Mouse (Mus musculus) forebrain, embryonic 15.5 days (tissue): ENCODE results near the gene Speer4e. TPM values are rescaled to one million over a fixed set of nuclear protein-coding genes. Genes with fewer than 3 reads are reported as not detected.
"Not testable (repeated sequence)": the region's sequence is repeated elsewhere in the genome, so short reads cannot be mapped to it uniquely, and the experiment has no call there.

Source experiments
- ATAC-seq: fragments of 200-750 bp; cut with Nextera tagmentation; replicated peaks from 2 replicates; pipeline ENCODE4 v1.8.0; 2017; ENCODE audit warnings: mild to moderate bottlenecking, moderate TSS enrichment, moderate library complexity
- H3K27ac ChIP-seq: fragments of 300-500 bp; sonication (generic); replicated peaks from 2 replicates; pipeline ENCODE4 v1.5.1; 2015; ENCODE audit warnings: mild to moderate bottlenecking, inconsistent platforms
- H3K27me3 ChIP-seq: fragments of 300-500 bp; sonication (generic); 2 replicates; pipeline ENCODE4 v1.6.1; 2015; ENCODE audit warnings: inconsistent platforms
- H3K36me3 ChIP-seq: fragments of 300-500 bp; sonication (generic); 2 replicates; pipeline ENCODE4 v1.6.1; 2015; ENCODE audit warnings: mild to moderate bottlenecking, inconsistent platforms
- H3K4me1 ChIP-seq: fragments of 300-500 bp; sonication (generic); 2 replicates; pipeline ENCODE4 v1.6.1; 2015; ENCODE audit warnings: inconsistent platforms
- H3K4me2 ChIP-seq: fragments of 300-500 bp; sonication (generic); replicated peaks from 2 replicates; pipeline ENCODE4 v1.6.1; 2015; ENCODE audit warnings: mild to moderate bottlenecking, inconsistent platforms
- H3K4me3 ChIP-seq: fragments of 300-500 bp; sonication (generic); 2 replicates; pipeline ENCODE4 v1.5.1; 2015; ENCODE audit warnings: mild to moderate bottlenecking, inconsistent platforms
- H3K9ac ChIP-seq: fragments of 300-500 bp; sonication (generic); replicated peaks from 2 replicates; pipeline ENCODE4 v1.6.1; 2015; ENCODE audit warnings: mild to moderate bottlenecking, inconsistent platforms
- H3K9me3 ChIP-seq: fragments of 300-500 bp; sonication (generic); 2 replicates; pipeline ENCODE4 v1.6.1; 2016; ENCODE audit warnings: inconsistent platforms
- WGBS: fragments of 180-500 bp; shearing (Covaris S2); methylation state at CpG from one replicate; pipeline ENCODE4 v1.1.7; 2015; ENCODE audit warnings: mixed read lengths; 5-methylcytosine and 5-hydroxymethylcytosine counted together
- polyA plus RNA-seq: library from polyadenylated mRNA; unstranded; fragments of >200 nt; fragmentation: Nextera tagmentation; extraction: Ambion mirVana; gene quantifications from 2 replicates; pipeline ENCODE4 v1.2.1, GENCODE M21; 2015

Gene Speer4e
- polyA plus RNA-seq, 1 experiment from 2014 or later, result not detected

- 61% methylated on average over 4 of the region's 4 CpGs for WGBS
- H3K27ac ChIP-seq, H3K27me3 ChIP-seq, H3K4me1 ChIP-seq, H3K4me3 ChIP-seq, ATAC-seq, H3K36me3 ChIP-seq, H3K9ac ChIP-seq, H3K4me2 ChIP-seq: not testable (repeated sequence)
- H3K9me3 ChIP-seq, result peaks cover 10% of the 10 kb centered on the region; the same call in 1 of the 2 replicates
Observed at GRCm38 (mm10) chr5:14947482-14948198, 9.4 kb upstream of the Speer4e start.

GRCm38 (mm10) chr5:14945524-14945923 is 7.3 kb upstream of the Speer4e start:
- H3K9me3 ChIP-seq, H3K4me2 ChIP-seq, H3K27ac ChIP-seq, H3K27me3 ChIP-seq, ATAC-seq, H3K9ac ChIP-seq, H3K4me3 ChIP-seq, H3K36me3 ChIP-seq, H3K4me1 ChIP-seq: not testable (repeated sequence)
- WGBS, result 66% methylated on average over 4 of the region's 4 CpGs

DNA sequence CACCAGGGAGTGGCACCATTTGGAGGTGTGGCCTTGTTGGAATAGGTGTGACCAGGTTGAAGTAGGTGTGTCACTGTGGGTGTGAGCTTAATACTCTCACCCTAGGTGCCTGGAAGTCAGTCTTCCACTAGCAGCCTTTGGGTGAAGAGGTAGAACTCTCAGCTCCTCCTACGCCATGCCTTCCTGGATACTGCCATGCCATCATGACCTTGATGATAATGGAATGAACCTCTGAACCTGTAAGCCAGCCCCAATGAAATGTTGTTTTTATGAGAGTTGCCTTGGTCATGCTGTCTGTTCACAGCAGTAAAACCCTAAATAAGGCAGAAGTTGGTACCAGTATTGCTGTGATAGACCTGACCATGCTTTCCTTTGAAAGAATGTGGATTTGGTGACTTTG is 2.8 kb upstream of the Speer4e start:
- 92% methylated on average over 1 of the region's 1 CpGs for WGBS

GRCm38 (mm10) chr5:14933721-14934120 is 4.5 kb downstream of the Speer4e start:
- H3K4me3 ChIP-seq, H3K9me3 ChIP-seq, H3K27ac ChIP-seq, H3K36me3 ChIP-seq, H3K4me2 ChIP-seq, ATAC-seq, H3K4me1 ChIP-seq, H3K27me3 ChIP-seq, H3K9ac ChIP-seq: not testable (repeated sequence)
- 71% methylated on average over 5 of the region's 6 CpGs for WGBS

More for the DNA sequence above, 2.8 kb upstream of the Speer4e start:
- not testable (repeated sequence) for H3K9ac ChIP-seq, ATAC-seq, H3K4me2 ChIP-seq, H3K4me1 ChIP-seq, H3K4me3 ChIP-seq, H3K27ac ChIP-seq, H3K9me3 ChIP-seq, H3K36me3 ChIP-seq, H3K27me3 ChIP-seq

DNA sequence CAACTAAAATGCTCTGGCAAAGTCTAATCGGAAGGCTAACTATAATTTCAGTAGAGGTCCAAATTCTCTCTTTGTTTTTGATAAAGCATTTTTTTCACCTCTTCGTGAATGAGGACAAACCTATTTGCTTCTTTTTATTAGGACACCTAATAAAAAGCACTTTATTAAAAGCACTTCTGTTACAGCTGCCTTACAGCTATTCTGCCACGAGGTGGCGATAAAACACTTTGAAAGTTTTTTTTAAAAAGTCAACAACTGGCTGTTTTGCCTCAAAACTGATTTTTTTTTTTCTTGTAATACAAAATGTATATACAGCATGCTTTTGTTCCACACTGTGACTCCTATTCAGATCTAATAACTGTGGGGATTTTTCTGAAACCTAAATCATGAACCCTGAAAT is 11.2 kb downstream of the Speer4e start:
- not testable (repeated sequence) for H3K9ac ChIP-seq, H3K4me3 ChIP-seq, H3K27ac ChIP-seq, H3K4me2 ChIP-seq, H3K36me3 ChIP-seq, H3K4me1 ChIP-seq, H3K9me3 ChIP-seq, ATAC-seq, H3K27me3 ChIP-seq
- WGBS, result 33% methylated on average over 4 of the region's 4 CpGs

GRCm38 (mm10) chr5:14914799-14915198 is 23.4 kb downstream of the Speer4e start, which contains the start of gene Gm9758:
Gene Gm9758 (minus strand): TSS chr5:14914899.
- ATAC-seq, H3K36me3 ChIP-seq, H3K4me3 ChIP-seq, H3K9me3 ChIP-seq, H3K4me2 ChIP-seq, H3K27me3 ChIP-seq, H3K4me1 ChIP-seq, H3K27ac ChIP-seq, H3K9ac ChIP-seq: not testable (repeated sequence)
- WGBS, result 48% methylated on average over 1 of the region's 1 CpGs

DNA sequence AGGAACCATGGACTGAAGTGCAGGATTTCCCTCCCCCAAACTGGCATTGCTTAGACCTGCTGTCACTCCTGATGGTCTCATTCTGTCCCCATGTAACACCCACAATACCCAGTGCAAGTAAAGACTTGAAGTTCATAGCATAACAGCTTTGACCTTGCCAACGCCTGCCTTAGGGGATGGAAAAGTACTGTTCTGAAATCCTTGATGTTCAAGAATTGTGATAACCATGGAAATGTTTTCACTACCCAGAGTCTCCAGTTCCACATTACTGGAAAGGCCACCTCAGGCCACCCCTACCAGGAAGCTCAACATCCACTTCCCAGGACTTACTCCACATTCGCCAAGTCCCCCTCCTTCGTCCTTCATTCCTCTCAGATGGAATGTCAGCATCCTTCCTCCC is 23.9 kb downstream of the Speer4e start:
- H3K4me2 ChIP-seq, H3K36me3 ChIP-seq, H3K4me1 ChIP-seq, ATAC-seq, H3K4me3 ChIP-seq, H3K27ac ChIP-seq, H3K9me3 ChIP-seq, H3K27me3 ChIP-seq, H3K9ac ChIP-seq: not testable (repeated sequence)
- WGBS, result 78% methylated on average over 2 of the region's 3 CpGs

DNA sequence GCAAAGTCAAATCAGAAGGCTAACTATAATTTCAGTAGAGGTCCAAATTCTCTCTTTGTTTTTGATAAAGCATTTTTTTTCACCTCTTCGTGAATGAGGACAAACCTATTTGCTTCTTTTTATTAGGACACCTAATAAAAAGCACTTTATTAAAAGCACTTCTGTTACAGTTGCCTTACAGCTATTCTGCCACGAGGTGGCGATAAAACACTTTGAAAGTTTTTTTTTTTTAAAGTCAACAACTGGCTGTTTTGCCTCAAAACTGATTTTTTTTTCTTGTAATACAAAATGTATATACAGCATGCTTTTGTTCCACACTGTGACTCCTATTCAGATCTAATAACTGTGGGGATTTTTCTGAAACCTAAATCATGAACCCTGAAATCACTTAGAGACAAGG is 34.7 kb downstream of the Speer4e start:
- H3K9me3 ChIP-seq, result 0 out of 2 replicates have a peak, but pooled peaks cover 14% of the 10 kb centered on the region
- ATAC-seq, H3K4me1 ChIP-seq, H3K27ac ChIP-seq, H3K27me3 ChIP-seq, H3K36me3 ChIP-seq, H3K4me2 ChIP-seq, H3K9ac ChIP-seq, H3K4me3 ChIP-seq: not testable (repeated sequence)
- 20% methylated on average over 3 of the region's 3 CpGs for WGBS

- 79% methylated on average over 3 of the region's 3 CpGs for WGBS
Observed at GRCm38 (mm10) chr5:14892242-14892641, 46.0 kb downstream of the Speer4e start.

DNA sequence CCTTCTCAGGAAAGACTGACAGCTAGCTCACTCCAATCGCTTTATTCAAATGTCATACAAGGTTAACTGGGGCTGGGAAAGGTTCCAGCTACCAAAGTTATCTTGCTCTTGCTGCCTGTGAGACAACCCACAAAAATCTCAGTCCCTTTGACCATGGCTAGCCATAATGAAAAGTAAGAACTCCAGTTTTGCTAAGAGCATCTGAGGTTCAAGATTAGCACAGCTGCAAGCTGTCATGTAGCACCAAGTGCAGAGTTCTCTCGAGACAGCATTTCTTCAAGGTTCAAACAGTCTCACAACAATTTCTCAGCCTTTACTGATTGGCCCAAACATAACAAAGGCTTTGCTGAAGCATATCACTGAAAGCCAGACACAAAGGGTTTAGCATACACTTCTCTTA is 52.9 kb downstream of the Speer4e start:
- not testable (repeated sequence) for H3K27me3 ChIP-seq, H3K9me3 ChIP-seq, ATAC-seq, H3K4me3 ChIP-seq, H3K4me2 ChIP-seq, H3K4me1 ChIP-seq, H3K9ac ChIP-seq, H3K36me3 ChIP-seq, H3K27ac ChIP-seq
- WGBS, result 76% methylated on average over 2 of the region's 2 CpGs

More at GRCm38 (mm10) chr5:14892242-14892641, 46.0 kb downstream of the Speer4e start:
- Histone ChIP-seq H3K36me3 (no peaks in the 10 kb centered on the region), H3K4me1 (no peaks in the 10 kb centered on the region), H3K27ac (no peak overlapping the region), H3K4me2 (no peak overlapping the region), H3K27me3 (no peaks in the 10 kb centered on the region), H3K9me3 (0 out of 2 replicates have a peak, but pooled peaks cover 5% of the 10 kb centered on the region), H3K4me3 (no peak overlapping the region), H3K9ac (no peak overlapping the region)
- ATAC-seq, result no peak

Other genes with a start within 250 kb of the Speer4e start
- not detected in 2 replicates for gene Gm9758, start 23.5 kb downstream of the Speer4e start, polyA plus RNA-seq
- gene Gm10354, start 40.5 kb upstream of the Speer4e start, polyA plus RNA-seq, result not detected in 2 replicates
- not detected in 2 replicates for gene Gm17019, start 94.6 kb upstream of the Speer4e start, polyA plus RNA-seq